Mouse (Mus musculus) heart, adult 2 months (tissue): ENCODE measurements at regions not wholly inside any gene's neighbourhood (a gene's known extent, or its start where the extent isn't known, plus 50 kb on each side); places are given as distances from the start of the nearest gene placed in this dataset.

ENCODE experiments used
- DNase-seq, 2 experiments: peaks; one replicate each; pipeline ENCODE4 v3.0.0; 2021
- H3K27ac ChIP-seq: fragments of 200-600 bp; 2 replicates; pipeline ENCODE4 v1.8.1; 2022
- H3K27me3 ChIP-seq: fragments of 200-500 bp; 2 replicates; pipeline ENCODE4 v1.6.1; 2012; ENCODE audit warnings: mild to moderate bottlenecking, low read length, inconsistent platforms, mixed read lengths; ENCODE audit not compliant: control insufficient read depth, insufficient read depth
- H3K36me3 ChIP-seq: fragments of 200-500 bp; 2 replicates; pipeline ENCODE4 v1.6.1; 2012; ENCODE audit warnings: low read length, inconsistent platforms; ENCODE audit not compliant: control insufficient read depth, insufficient read depth
- H3K4me1 ChIP-seq: fragments of 200-500 bp; 2 replicates; pipeline ENCODE4 v1.6.1; 2011; ENCODE audit warnings: low read length; ENCODE audit not compliant: control insufficient read depth, insufficient read depth
- H3K4me3 ChIP-seq: fragments of 200-600 bp; 2 replicates; pipeline ENCODE4 v1.8.1; 2022
- H3K79me2 ChIP-seq: fragments of 200-500 bp; replicated peaks from 2 replicates; pipeline ENCODE4 v1.6.1; 2012; ENCODE audit warnings: mild to moderate bottlenecking, inconsistent platforms, low read length, moderate library complexity, mixed read lengths; ENCODE audit not compliant: control insufficient read depth, insufficient read depth
- H3K9ac ChIP-seq: fragments of 200-500 bp; 2 replicates; pipeline ENCODE4 v1.6.1; 2012; ENCODE audit warnings: low read depth, mild to moderate bottlenecking, control low read depth, inconsistent platforms, low read length, mixed read lengths
- CTCF ChIP-seq: fragments of 200-600 bp; IDR thresholded peaks from 2 replicates; pipeline ENCODE4 v1.8.1; 2022; ENCODE audit warnings: antibody characterized with exemption, mild to moderate bottlenecking, moderate library complexity
- EP300 ChIP-seq: fragments of 200-500 bp; IDR thresholded peaks from 2 replicates; pipeline ENCODE4 v1.6.1; 2011; ENCODE audit warnings: low read depth, low read length, control low read depth; ENCODE audit not compliant: insufficient read depth
- POLR2A ChIP-seq: fragments of 200-500 bp; IDR thresholded peaks from 2 replicates; pipeline ENCODE4 v1.6.1; 2011; ENCODE audit warnings: mild to moderate bottlenecking, low read depth, low read length, control low read depth; ENCODE audit not compliant: insufficient read depth
- WGBS: fragments of 180-500 bp; shearing (Covaris S2); methylation state at CpG from one replicate; pipeline ENCODE4 v1.1.7; 2018; 5-methylcytosine and 5-hydroxymethylcytosine counted together
- intact Hi-C: fragments of 180-260 bp; cut with DNase I; formaldehyde crosslinking; loops from one replicate; pipeline ENCODE4 v1.15.1; 2025

- DNase-seq, result peak in 1 of 2 experiments; percentile 23
- Histone ChIP-seq H3K4me3 (no peak overlapping the region), H3K4me1 (peaks cover 2% of the 10 kb centered on the region), H3K9ac (no peak overlapping the region), H3K27me3 (no peaks in the 10 kb centered on the region), H3K27ac (no peak overlapping the region), H3K36me3 (no peaks in the 10 kb centered on the region), H3K79me2 (no peaks in the 10 kb centered on the region)
- intact Hi-C loops, result loop anchor here (1.0 kb wide), 1 partner anchor 41 kb away; no protein-coding TSS in a partner anchor
- peak; percentile 76 for TF ChIP-seq CTCF
- no peak for TF ChIP-seq EP300
- no peak for TF ChIP-seq POLR2A
- WGBS, result 50% methylated on average over 10 of the region's 10 CpGs
Measured at GRCm38 (mm10) chr1:154076684-154077475, 124.1 kb upstream of the Zfp648 start.

- Histone ChIP-seq H3K27me3 (no peaks in the 10 kb centered on the region), H3K4me1 (peaks cover 2% of the 10 kb centered on the region), H3K79me2 (no peaks in the 10 kb centered on the region), H3K36me3 (no peaks in the 10 kb centered on the region), H3K4me3 (no peak overlapping the region), H3K9ac (no peak overlapping the region), H3K27ac (no peak overlapping the region)
- 63% methylated on average over 10 of the region's 10 CpGs for WGBS
- TF ChIP-seq POLR2A (no peak), CTCF (no peak), EP300 (no peak)
- no peak for DNase-seq
- intact Hi-C loops, result no loop called here
Measured at GRCm38 (mm10) chr1:154080505-154081380, 120.2 kb upstream of the Zfp648 start.

- no peak for DNase-seq
- Histone ChIP-seq H3K36me3 (peaks cover 2% of the 10 kb centered on the region), H3K9ac (no peak overlapping the region), H3K27me3 (no peaks in the 10 kb centered on the region), H3K79me2 (no peaks in the 10 kb centered on the region), H3K4me3 (no peak overlapping the region), H3K27ac (no peak overlapping the region), H3K4me1 (0 out of 2 replicates have a peak, but pooled peaks cover 1% of the 10 kb centered on the region)
- TF ChIP-seq POLR2A (no peak), CTCF (no peak), EP300 (no peak)
- intact Hi-C loops, result no loop called here
Measured at GRCm38 (mm10) chr1:154086145-154086544, 114.8 kb upstream of the Zfp648 start.

- Histone ChIP-seq H3K4me3 (no peak overlapping the region), H3K4me1 (0 out of 2 replicates have a peak, but pooled peaks cover 1% of the 10 kb centered on the region), H3K79me2 (no peaks in the 10 kb centered on the region), H3K27ac (no peak overlapping the region), H3K9ac (no peak overlapping the region), H3K36me3 (peaks cover 2% of the 10 kb centered on the region), H3K27me3 (no peaks in the 10 kb centered on the region)
- no peak for DNase-seq
- WGBS, result 54% methylated on average over 3 of the region's 3 CpGs
- intact Hi-C loops, result no loop called here
- TF ChIP-seq CTCF, result no peak
- TF ChIP-seq EP300, result no peak
- TF ChIP-seq POLR2A, result no peak
Measured at GRCm38 (mm10) chr1:154089815-154090214, 111.2 kb upstream of the Zfp648 start.

GRCm38 (mm10) chr1:154090521-154091490 lies 110.2 kb upstream of the Zfp648 start:
- TF ChIP-seq CTCF (no peak), EP300 (no peak), POLR2A (no peak)
- Histone ChIP-seq H3K4me3 (no peak overlapping the region), H3K36me3 (peaks cover 2% of the 10 kb centered on the region), H3K4me1 (0 out of 2 replicates have a peak, but pooled peaks cover 1% of the 10 kb centered on the region), H3K79me2 (no peaks in the 10 kb centered on the region), H3K27ac (no peak overlapping the region), H3K27me3 (no peaks in the 10 kb centered on the region), H3K9ac (no peak overlapping the region)
- intact Hi-C loops, result no loop called here
- DNase-seq, result no peak
- WGBS, result 35% methylated on average over 7 of the region's 7 CpGs
